Mouse (Mus musculus): ENCODE measurements around the gene Tprgl.

Tprgl gene

DNA sequence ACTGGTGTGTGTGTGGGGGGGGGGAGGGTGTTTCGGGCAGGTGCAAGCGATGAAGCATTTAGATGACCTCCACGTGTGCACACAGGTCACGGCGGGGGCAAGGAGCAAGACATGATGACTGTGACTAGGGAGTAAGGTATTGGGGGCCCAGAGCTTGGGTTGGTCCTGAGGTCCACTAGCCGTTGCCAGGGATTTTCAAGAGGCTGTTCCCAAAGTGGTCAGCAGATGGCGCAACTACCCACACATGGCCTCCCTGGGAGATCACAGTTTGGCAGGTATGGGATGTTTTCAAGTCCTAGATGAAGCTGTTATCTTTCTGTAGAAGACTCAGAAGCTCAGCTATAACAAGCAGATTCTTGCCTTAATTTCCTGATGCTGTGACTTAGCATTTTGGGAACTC lies 2.8 kb upstream of the Tprgl start:
- ATAC-seq (ENCODE audit: insufficient number of reproducible peaks, low FRiP score, low TSS enrichment) = no peak

DNA sequence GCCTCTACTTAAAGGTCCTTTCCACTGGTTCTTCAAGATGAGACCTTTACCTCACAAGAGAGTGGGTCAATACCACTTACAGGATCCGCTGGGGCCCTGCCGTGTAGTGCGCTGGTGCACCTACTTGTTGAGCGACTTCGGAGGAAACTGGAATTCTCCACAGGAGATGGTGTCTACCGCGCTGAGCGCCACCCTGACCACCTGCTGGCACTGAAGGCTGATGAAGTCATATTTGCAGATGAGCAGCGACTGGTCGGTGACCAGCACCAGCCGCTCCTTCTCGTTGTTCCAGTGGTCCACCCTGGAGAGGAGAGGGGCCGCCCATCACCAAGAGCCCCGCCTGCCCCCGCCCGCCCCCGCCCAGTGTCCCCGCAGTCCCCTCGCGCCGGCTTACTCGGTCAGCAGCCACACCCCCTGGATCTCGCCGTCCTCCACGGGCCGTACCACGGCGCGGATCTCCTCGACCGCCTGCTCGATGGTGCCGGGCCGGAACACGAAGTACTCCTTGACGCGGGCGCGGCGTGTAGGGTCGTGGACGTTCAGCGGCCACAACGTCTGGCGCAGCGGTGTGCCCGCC lies 417 bp downstream of the Tprgl start:
- peak; percentile 3; the same call in 1 of the 2 replicates for ATAC-seq (ENCODE audit: insufficient number of reproducible peaks, low FRiP score, low TSS enrichment)

DNA sequence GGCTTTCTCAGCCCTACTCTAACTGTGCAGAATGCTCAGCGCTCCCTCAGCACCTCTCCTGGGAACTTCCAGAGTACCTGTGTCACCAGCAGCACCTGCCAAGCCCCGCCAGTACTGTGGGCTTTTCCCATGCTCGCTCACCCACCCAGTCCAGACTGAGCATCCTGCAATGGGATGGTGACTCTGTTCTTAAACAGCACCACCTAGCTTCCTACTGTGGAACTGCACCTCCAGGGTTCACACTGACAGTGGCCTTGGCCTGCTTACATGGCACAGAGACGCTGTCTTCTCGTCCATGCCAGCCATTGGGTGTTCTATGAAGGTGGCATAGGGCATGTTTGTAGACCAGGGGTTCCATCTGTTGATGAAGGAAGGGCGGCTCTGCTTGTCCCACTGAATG lies 1.5 kb downstream of the Tprgl start:
- ATAC-seq (ENCODE audit: insufficient number of reproducible peaks, low FRiP score, low TSS enrichment) = no peak

DNA sequence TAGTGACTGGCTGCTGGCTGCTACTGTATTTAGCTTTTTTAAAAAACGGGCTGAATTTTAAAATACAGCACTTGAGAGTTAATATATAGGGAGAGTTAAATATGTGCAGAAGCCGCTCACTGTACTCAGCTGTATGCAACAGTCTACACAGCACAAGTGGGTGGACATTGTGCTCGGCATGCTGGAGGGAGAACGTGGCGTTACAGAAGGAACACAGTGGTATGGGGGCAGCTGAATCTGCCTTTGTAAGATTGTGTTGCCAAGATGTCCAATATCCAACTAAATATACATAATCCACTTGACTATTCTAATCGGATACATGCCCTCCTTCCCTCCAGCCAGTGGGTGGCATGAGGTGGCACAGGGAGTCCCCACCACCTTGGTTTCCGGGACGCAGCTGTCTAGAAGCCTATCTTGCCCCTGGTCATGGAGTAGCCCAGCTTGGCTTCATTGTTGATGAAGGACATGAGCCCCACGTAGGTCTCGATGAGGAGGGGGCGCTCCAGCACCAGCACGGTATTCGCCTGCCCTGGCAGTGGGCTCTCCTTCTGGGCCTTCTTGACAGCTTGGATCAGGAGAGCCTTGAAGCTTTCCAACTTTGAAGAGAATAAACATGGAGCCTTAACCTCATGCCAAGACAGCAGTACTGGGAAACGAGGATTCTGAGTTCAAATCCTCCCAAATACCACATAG lies 2.4 kb downstream of the Tprgl start:
- no peak for ATAC-seq (ENCODE audit: insufficient number of reproducible peaks, low FRiP score, low TSS enrichment)

DNA sequence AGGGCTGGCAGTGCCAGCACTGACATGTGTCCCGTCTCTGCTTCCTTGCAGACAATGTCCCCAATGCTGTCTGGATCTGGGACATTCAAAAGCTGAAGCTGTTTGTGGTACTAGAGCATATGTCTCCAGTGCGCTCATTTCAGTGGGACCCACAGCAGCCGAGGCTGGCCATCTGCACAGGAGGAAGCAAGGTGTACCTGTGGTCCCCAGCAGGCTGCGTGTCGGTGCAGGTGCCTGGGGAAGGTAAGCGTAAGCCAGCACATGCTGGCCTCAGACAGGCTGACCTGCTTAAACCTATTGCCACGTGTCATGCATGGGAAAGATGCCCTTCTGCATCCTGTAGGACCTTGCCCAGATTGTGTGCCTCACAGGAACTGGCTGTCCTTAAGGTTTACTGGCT lies 4.4 kb downstream of the Tprgl start:
- ATAC-seq (ENCODE audit: insufficient number of reproducible peaks, low FRiP score, low TSS enrichment) = no peak

DNA sequence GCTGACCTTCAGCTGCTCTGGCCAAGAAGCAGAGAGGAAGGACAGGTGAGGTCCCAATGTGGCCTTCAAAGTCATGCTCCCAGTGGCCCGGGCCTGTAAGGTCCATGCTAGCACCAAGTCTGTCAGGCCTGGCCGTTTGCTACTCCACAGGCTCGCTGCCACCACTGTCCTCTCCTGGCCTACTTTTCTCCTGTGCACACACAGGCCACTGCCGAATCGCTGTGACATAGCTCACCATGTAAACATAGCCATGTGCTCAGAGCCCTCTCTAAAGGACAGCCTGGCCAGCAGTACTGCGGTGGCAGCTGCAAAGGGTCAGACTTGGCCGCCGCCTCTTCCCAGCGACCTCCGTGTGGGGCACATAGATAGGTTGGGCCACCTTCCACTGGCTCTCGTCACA lies 6.4 kb downstream of the Tprgl start:
- ATAC-seq (ENCODE audit: insufficient number of reproducible peaks, low FRiP score, low TSS enrichment) = no peak

DNA sequence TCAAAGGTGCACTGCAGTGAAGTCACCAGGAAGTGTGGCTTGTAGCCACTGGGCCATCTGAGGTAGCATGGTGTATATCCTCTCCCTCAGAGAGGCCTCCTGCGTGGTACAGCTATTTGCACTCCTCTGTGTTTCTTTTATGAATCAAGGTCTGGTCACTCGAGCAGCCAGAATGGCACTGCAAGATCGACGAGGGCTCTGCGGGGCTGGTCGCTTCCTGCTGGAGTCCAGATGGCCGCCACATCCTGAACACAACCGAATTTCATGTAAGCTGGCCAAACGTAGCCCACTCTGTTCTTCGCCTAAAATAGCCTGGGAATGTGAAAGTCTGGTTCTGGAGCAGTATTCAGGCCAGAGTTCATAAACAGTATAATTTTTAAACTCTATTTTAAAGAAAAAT lies 14.1 kb downstream of the Tprgl start:
- ATAC-seq (ENCODE audit: insufficient number of reproducible peaks, low FRiP score, low TSS enrichment) = peak; percentile 64; the same call in 1 of the 2 replicates

DNA sequence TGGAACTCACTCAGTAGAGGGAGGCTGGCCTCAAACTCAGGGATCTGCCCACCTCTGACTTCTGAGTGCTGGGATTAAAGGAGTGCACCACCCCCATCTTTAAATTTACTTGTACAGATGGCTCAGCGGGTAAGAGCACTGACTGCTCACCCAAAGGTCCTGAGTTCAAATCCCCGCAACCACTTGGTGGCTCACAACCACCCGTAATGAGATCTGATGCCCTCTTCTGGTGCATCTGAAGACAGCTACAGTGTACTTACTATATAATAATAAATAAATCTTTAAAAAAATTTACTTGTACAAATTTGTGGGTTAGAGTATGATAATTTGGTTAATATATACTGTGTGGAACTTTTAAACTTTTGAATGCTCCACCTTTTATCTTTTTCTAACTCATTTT lies 15.8 kb downstream of the Tprgl start:
- no peak for ATAC-seq (ENCODE audit: insufficient number of reproducible peaks, low FRiP score, low TSS enrichment)

DNA sequence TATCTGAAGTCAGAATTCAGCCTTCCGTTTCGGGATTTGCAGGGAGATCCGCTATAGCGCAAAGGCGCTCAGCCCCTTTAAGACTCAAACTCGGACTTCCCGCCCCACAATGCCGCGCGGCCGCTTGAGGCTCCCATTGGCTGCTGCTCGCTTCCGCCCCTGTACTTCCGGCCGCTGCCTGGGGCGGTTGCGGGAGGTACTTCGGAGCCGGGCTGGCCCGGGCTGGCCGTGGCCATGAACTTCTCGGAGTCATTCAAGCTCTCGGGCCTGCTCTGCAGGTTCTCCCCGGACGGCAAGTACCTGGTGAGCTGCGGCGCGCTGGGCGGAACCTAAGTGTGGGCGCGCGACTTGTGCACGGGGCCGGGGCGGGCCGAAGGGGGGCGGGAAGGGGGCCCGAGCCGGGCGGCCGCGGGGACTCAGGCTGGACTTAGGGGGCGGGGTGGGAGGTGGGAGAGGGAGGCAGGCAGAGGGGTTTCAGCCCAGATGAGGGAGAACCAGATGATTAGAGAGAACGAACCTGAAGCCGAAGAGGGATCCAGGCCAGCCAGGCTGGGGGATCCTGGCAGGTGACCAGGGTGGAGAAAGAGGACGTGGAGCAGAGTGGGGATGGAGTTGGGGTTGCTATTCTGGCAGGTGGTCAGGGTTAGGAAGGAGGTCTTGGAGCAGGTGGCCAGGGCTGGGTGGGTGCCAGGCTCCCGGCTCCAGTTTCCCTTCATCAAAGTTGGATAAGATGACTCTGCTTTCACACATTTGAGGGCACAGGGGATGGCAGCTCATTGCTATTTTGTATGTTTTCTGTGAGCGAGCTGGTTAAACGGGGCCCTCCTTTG lies 18.0 kb downstream of the Tprgl start, which contains the start of gene Wrap73:
Gene Wrap73 (plus strand): TSS at position 162 of the 830 bp plus-strand sequence.
- ATAC-seq (ENCODE audit: insufficient number of reproducible peaks, low FRiP score, low TSS enrichment) = peak; percentile 88

DNA sequence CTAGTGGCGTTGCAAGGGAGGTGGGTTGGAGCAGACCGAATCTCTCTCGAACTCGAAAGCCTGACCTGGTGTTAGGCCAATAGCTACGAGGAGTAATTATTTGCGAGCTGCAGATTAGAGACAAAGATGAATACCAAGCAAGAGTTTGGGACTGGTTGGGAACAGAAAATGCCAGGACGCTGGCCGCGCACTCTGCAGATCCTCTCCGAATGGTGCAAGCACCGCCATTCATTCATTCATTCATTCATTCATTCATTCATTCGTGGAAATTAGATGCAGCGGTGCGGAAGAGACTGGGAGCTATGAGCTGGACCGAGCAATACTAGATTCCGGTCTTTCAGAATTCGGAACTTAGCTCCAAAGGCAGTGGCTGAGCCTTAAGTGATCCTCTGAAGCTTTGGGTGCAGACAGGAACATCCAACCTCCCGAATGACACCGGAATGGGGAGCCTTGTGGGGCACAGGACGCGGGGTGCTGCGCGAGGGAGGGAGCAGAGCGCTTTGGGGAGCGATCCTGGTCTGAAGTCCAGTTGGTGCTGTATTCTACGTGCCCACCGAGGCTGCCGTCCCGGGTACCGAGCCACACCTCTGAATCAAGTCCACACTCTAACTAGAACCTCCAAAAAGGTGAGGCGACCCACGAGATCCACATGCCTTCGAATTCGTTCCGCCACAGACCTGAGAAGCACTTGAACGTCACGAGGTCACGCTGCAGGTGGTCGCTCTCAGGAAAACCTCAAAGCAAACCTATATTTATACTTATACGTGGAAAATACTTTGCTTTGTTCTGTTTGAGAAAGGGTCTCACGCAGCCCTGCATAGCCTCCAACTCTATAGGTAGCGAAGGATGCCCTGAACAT lies 19.2 kb downstream of the Tprgl start:
- no peak for ATAC-seq (ENCODE audit: insufficient number of reproducible peaks, low FRiP score, low TSS enrichment)

DNA sequence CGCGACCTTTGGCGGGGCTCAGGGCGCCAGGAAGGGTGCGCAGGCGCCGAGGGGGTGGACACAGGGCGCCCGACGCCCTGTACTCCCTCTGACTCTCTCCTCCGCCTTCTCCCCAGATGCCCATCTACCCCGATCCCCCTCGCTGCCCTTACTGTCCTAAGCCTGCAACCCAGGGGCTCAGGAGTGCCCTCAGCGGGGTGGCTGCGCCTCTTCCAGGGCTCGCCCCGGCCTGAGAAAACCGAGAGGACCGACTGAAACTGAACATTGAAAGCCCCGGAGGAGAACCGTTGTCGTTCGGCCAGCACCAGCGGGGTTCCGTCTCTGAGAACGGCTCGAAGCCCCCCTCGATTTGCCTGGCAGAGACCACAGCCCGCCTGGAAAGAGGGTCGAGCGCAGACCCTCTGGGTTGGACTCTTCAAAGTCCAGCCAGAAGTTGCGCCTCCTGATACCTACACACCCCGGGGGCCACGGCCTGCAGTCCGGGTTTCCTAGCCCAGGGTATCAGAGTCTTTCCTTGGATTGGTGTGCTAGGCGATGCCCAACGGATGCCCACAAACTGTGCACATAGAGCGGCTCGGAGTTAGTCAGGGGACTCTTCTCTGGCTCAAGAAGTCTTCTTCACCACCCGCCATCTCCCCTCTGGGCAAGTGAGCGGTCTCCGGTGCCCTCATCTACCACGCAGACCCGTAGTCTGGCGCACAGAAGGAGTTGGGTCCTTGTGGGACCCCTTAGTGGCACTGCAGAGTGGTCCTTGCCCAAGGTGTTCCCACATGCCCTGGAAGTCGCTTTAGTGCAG lies 20.1 kb downstream of the Tprgl start:
- ATAC-seq (ENCODE audit: insufficient number of reproducible peaks, low FRiP score, low TSS enrichment) = peak; percentile 18; the same call in 1 of the 2 replicates

DNA sequence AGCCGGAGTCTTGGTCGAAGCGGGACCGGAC lies 20.5 kb downstream of the Tprgl start, which contains the start of gene Trp73:
Gene Trp73 (minus strand): TSS at position 27 of the 31 bp plus-strand sequence.
- no peak for ATAC-seq (ENCODE audit: insufficient number of reproducible peaks, low FRiP score, low TSS enrichment)

DNA sequence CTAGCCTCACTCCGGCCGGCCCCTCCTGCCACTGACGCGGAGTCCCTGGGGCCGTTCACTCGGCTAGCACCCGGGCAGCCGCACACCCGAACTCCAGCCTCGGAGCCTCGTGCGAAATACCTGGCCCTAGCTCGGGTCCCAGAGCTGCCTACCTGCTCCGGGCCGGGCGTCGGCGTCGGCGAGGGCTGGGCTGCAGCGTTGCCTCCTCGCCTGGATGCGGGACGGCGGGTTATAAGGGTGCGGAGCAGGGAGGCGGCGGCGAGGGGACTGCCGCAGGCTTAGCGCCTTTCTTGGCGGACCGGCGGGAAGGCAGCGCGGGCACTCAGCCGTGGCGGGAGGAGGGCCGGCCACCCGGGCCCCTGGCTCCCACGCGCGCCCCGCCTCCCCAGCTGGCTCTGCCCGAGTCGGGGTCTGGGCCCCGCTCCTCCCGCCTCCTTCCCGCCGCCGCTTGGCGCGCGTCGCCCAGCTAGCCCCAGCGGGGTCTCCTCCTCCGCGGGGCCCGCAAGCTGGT lies 20.7 kb downstream of the Tprgl start:
- ATAC-seq (ENCODE audit: insufficient number of reproducible peaks, low FRiP score, low TSS enrichment) = peak; percentile 31; the same call in 1 of the 2 replicates

DNA sequence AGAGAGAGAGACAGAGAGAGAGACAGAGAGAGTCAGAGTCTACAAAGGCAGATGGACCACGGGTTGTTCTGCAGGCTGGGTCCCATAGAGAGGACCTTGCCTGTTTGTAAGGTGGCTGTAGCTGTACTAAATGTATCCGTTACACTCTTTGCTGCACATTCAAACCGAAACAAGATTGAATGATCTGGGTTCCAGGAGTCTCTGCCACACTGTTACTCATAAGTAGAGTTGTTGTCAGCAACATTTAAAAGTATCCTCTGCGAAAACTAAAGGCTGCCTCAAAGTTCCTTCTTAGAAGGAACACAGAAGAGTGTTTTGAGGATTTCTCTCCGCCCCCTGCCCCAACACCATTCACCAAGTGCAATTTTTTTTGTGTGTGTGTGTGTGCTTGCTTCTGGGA lies 23.3 kb downstream of the Tprgl start:
- no peak for ATAC-seq (ENCODE audit: insufficient number of reproducible peaks, low FRiP score, low TSS enrichment)

DNA sequence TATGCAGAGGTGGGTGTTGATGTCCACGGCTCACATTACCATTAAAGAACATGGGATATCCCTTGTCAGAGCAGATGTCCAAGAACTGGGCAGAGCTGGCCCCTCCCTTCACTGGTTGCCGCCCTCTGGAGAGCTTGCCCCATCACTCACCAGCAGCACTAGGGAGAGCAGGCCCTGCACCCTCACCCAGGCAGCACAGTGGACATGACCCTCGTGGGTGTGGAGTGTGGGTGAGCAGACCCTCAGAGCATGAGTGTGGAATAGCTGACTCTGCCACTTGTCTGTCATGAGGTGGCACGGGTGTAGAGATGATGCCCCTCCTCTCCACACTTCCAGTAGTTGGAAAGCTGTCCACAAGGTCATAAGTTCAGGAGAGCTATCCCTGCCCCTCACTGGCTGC lies 25.7 kb downstream of the Tprgl start:
- no peak for ATAC-seq (ENCODE audit: insufficient number of reproducible peaks, low FRiP score, low TSS enrichment)

DNA sequence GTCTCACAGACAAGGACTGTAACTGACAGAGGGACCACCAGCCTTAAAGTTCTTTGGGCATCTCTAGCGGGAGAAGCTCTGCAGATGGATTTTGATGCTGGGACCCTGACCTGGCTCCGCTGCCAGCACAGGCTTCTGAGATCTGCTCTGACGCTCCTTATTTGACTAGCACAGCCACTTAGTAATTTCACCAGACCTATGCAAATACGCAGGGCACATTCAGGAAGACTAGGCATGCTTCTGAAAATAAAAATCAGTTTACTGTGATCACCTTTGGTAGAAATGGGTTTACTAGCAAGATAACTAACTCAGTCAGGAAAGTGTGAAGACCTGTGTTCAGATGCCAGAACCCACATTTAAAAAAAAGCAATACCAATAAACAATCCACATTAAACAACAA lies 28.6 kb downstream of the Tprgl start:
- no peak for ATAC-seq (ENCODE audit: insufficient number of reproducible peaks, low FRiP score, low TSS enrichment)

DNA sequence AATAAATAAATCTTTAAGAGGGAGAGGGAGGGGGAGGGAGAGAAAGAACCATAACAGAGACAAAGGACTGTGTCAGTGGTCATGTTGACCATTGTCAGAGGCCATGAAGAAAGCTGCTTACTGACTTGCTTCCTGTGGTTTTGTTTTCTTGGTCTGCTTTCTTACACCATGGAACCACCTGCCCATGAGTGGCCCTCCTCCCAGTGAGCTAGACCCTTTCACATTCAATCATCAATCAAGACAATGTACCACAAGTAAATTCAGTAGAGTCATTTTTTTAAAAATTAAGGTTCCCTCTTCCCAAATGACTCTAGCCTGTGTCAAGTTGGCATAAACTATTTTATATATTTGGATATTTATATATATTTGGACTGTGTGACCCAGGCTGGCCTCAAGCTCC lies 30.5 kb downstream of the Tprgl start:
- ATAC-seq (ENCODE audit: insufficient number of reproducible peaks, low FRiP score, low TSS enrichment) = no peak

DNA sequence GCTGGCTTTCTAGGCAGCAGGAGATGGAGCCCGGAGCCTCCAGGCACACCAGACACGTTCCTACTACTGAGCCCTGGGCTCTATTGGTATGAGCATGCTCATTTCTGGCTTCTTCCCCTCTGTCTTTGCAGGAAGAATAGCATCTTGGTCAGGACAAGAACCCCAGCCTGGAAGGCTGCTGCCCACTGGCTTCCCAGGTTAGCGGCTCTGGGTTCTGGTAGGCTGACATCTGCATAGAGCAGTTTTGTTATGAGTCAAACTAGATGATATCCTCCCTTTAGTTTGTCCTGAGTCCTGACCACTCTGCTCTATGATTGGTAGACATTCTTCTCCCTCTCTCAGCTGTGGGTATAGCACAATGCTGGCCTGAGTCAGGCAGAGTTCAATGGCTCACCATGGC lies 33.2 kb downstream of the Tprgl start:
- no peak for ATAC-seq (ENCODE audit: insufficient number of reproducible peaks, low FRiP score, low TSS enrichment)

DNA sequence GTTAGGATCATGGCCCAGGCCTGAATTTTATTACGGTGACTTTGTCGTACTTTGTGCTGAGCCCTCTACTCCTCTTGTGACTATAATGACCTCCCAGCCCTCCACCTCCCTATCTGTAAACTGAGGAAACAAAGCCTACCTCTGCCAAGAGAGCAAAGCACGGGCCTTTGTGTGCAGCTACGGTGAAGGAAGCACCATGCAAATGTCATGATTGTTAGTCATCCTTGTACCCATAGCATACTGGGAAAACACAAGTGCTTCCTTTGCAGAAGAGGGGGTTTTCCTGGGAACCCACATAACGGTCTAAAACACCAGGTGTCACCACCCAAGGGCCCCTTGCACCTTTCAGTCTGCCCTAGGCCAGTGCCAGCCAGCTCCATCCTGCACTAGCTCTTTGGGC lies 35.3 kb downstream of the Tprgl start:
- ATAC-seq (ENCODE audit: insufficient number of reproducible peaks, low FRiP score, low TSS enrichment) = no peak

DNA sequence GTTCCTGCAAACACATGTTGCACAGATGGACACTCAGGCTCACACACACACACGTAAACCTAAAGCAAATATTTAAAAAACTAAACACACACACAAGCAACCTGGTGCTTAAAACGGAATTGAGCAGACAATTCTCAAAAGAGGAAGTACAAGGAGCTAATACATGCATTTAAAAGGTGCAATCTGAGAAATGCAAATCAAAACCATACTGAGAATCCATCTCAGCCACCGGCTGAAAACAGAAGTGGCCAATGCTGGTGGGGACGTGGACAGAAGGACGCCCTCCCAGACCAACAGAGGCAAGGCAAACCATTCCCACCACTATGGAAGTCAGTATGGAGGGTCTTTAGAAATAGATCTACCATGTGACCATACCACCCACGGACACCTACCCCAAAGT lies 36.9 kb downstream of the Tprgl start:
- no peak for ATAC-seq (ENCODE audit: insufficient number of reproducible peaks, low FRiP score, low TSS enrichment)
